Mouse (Mus musculus) lung, embryonic 15.5 days (tissue): ENCODE results near the gene Dram1. TPM values are rescaled to one million over a fixed set of nuclear protein-coding genes. Genes with fewer than 3 reads are reported as not detected.

Experiments
- ATAC-seq: fragments of 200-750 bp; cut with Nextera tagmentation; 2 replicates; pipeline ENCODE4 v1.8.0; 2017; ENCODE audit warnings: moderate number of reproducible peaks, borderline replicate concordance; ENCODE audit not compliant: low FRiP score, low TSS enrichment; ENCODE audit errors: extremely low read depth
- H3K27ac ChIP-seq: fragments of 300-500 bp; sonication (generic); 2 replicates; pipeline ENCODE4 v1.5.1; 2015; ENCODE audit warnings: moderate library complexity, mild to moderate bottlenecking, inconsistent platforms
- H3K27me3 ChIP-seq: fragments of 300-500 bp; sonication (generic); 2 replicates; pipeline ENCODE4 v1.6.1; 2015; ENCODE audit warnings: inconsistent platforms
- H3K36me3 ChIP-seq: fragments of 300-500 bp; sonication (generic); 2 replicates; pipeline ENCODE4 v1.6.1; 2015; ENCODE audit warnings: inconsistent platforms
- H3K4me1 ChIP-seq: fragments of 300-500 bp; sonication (generic); 2 replicates; pipeline ENCODE4 v1.6.1; 2015; ENCODE audit warnings: inconsistent platforms
- H3K4me2 ChIP-seq: fragments of 300-500 bp; sonication (generic); 2 replicates; pipeline ENCODE4 v1.6.1; 2015; ENCODE audit warnings: inconsistent platforms, mild to moderate bottlenecking, moderate library complexity
- H3K4me3 ChIP-seq: fragments of 300-500 bp; sonication (generic); 2 replicates; pipeline ENCODE4 v1.5.1; 2015; ENCODE audit warnings: mild to moderate bottlenecking, inconsistent platforms
- H3K9ac ChIP-seq: fragments of 300-500 bp; sonication (generic); 2 replicates; pipeline ENCODE4 v1.6.1; 2015; ENCODE audit warnings: inconsistent platforms
- H3K9me3 ChIP-seq: fragments of 300-500 bp; sonication (generic); 2 replicates; pipeline ENCODE4 v1.6.1; 2016; ENCODE audit warnings: inconsistent platforms
- WGBS: fragments of 180-500 bp; shearing (Covaris S2); methylation state at CpG from one replicate; pipeline ENCODE4 v1.1.7; 2015; 5-methylcytosine and 5-hydroxymethylcytosine counted together
- polyA plus RNA-seq: library from polyadenylated mRNA; unstranded; fragments of >200 nt; fragmentation: Nextera tagmentation; extraction: Ambion mirVana; gene quantifications from 2 replicates; pipeline ENCODE4 v1.2.1, GENCODE M21; 2015

Dram1 gene
- polyA plus RNA-seq, 1 experiment from 2014 or later: 81.0 TPM

GRCm38 (mm10) chr10:88341368-88341767 is 37.5 kb downstream of the Dram1 start:
- Histone ChIP-seq H3K9me3 (no peaks in the 10 kb centered on the region), H3K9ac (no peak overlapping the region), H3K36me3 (peaks cover 15% of the 10 kb centered on the region; the same call in 1 of the 2 replicates), H3K27ac (peak overlapping the region; percentile 69), H3K4me3 (no peak overlapping the region), H3K27me3 (no peaks in the 10 kb centered on the region), H3K4me1 (peaks cover 5% of the 10 kb centered on the region; the same call in 1 of the 2 replicates), H3K4me2 (no peak overlapping the region)
- 58% methylated on average over 6 of the region's 6 CpGs for WGBS
- ATAC-seq: no peak

GRCm38 (mm10) chr10:88340660-88341059 is 38.2 kb downstream of the Dram1 start:
- H3K27me3 ChIP-seq: no peaks in the 10 kb centered on the region
- peaks cover 5% of the 10 kb centered on the region; the same call in 1 of the 2 replicates for H3K4me1 ChIP-seq
- no peak overlapping the region for H3K9ac ChIP-seq
- no peak overlapping the region for H3K4me3 ChIP-seq
- peaks cover 15% of the 10 kb centered on the region; the same call in 1 of the 2 replicates for H3K36me3 ChIP-seq
- 74% methylated on average over 9 of the region's 9 CpGs for WGBS
- H3K9me3 ChIP-seq: no peaks in the 10 kb centered on the region
- no peak overlapping the region for H3K4me2 ChIP-seq
- peak overlapping the region; percentile 69; the same call in 1 of the 2 replicates for H3K27ac ChIP-seq
- ATAC-seq: no peak

GRCm38 (mm10) chr10:88330695-88331094 is 48.2 kb downstream of the Dram1 start:
- Histone ChIP-seq H3K4me2 (no peak overlapping the region), H3K27ac (no peak overlapping the region), H3K9ac (no peak overlapping the region), H3K4me1 (no peaks in the 10 kb centered on the region), H3K27me3 (0 out of 2 replicates have a peak, but pooled peaks cover 4% of the 10 kb centered on the region), H3K4me3 (no peak overlapping the region), H3K36me3 (no peaks in the 10 kb centered on the region), H3K9me3 (no peaks in the 10 kb centered on the region)
- 14% methylated on average over 5 of the region's 5 CpGs for WGBS
- no peak for ATAC-seq

GRCm38 (mm10) chr10:88328056-88328450 is 50.8 kb downstream of the Dram1 start:
- H3K4me2 ChIP-seq: no peak overlapping the region
- no peak overlapping the region for H3K9ac ChIP-seq
- no peak overlapping the region for H3K4me3 ChIP-seq
- no peaks in the 10 kb centered on the region for H3K4me1 ChIP-seq
- 43% methylated on average over 4 of the region's 4 CpGs for WGBS
- H3K36me3 ChIP-seq: 0 out of 2 replicates have a peak, but pooled peaks cover 5% of the 10 kb centered on the region
- H3K27ac ChIP-seq: no peak overlapping the region
- H3K27me3 ChIP-seq: 0 out of 2 replicates have a peak, but pooled peaks cover 4% of the 10 kb centered on the region
- no peaks in the 10 kb centered on the region for H3K9me3 ChIP-seq
- no peak for ATAC-seq

- peak; percentile 66; the same call in 1 of the 2 replicates for ATAC-seq
Measured at GRCm38 (mm10) chr10:88327160-88328055, 51.5 kb downstream of the Dram1 start.

GRCm38 (mm10) chr10:88321739-88322138 is 57.1 kb downstream of the Dram1 start:
- no peak for ATAC-seq
- H3K36me3 ChIP-seq: peaks cover 5% of the 10 kb centered on the region; the same call in 1 of the 2 replicates
- 86% methylated on average over 5 of the region's 5 CpGs for WGBS
- H3K4me1 ChIP-seq: peaks cover 13% of the 10 kb centered on the region; the same call in 1 of the 2 replicates
- H3K4me3 ChIP-seq: no peak overlapping the region
- H3K9me3 ChIP-seq: no peaks in the 10 kb centered on the region
- H3K4me2 ChIP-seq: no peak overlapping the region
- H3K9ac ChIP-seq: no peak overlapping the region
- H3K27me3 ChIP-seq: no peaks in the 10 kb centered on the region
- H3K27ac ChIP-seq: peak overlapping the region; percentile 73

More at GRCm38 (mm10) chr10:88327160-88328055, 51.5 kb downstream of the Dram1 start:
- Histone ChIP-seq H3K27me3 (0 out of 2 replicates have a peak, but pooled peaks cover 4% of the 10 kb centered on the region), H3K9me3 (no peaks in the 10 kb centered on the region), H3K4me2 (no peak overlapping the region), H3K4me3 (no peak overlapping the region), H3K9ac (no peak overlapping the region), H3K27ac (no peak overlapping the region), H3K4me1 (no peaks in the 10 kb centered on the region), H3K36me3 (0 out of 2 replicates have a peak, but pooled peaks cover 5% of the 10 kb centered on the region)
- 47% methylated on average over 11 of the region's 11 CpGs for WGBS

GRCm38 (mm10) chr10:88320714-88321416 is 58.0 kb downstream of the Dram1 start:
- Histone ChIP-seq H3K4me2 (peak overlapping the region; percentile 26), H3K4me3 (no peak overlapping the region), H3K4me1 (peaks cover 13% of the 10 kb centered on the region; the same call in 1 of the 2 replicates), H3K9ac (no peak overlapping the region), H3K27ac (peak overlapping the region; percentile 73), H3K27me3 (no peaks in the 10 kb centered on the region), H3K36me3 (peaks cover 5% of the 10 kb centered on the region; the same call in 1 of the 2 replicates), H3K9me3 (no peaks in the 10 kb centered on the region)
- 36% methylated on average over 12 of the region's 12 CpGs for WGBS
- peak; percentile 85 for ATAC-seq

GRCm38 (mm10) chr10:88318179-88318578 is 60.7 kb downstream of the Dram1 start:
- no peak overlapping the region for H3K9ac ChIP-seq

GRCm38 (mm10) chr10:88317151-88317550 is 61.7 kb downstream of the Dram1 start:
- no peaks in the 10 kb centered on the region for H3K27me3 ChIP-seq
- H3K27ac ChIP-seq: no peak overlapping the region
- H3K36me3 ChIP-seq: no peaks in the 10 kb centered on the region; the same call in 1 of the 2 replicates
- peaks cover 13% of the 10 kb centered on the region; the same call in 1 of the 2 replicates for H3K4me1 ChIP-seq
- no peak for ATAC-seq
- 76% methylated on average over 5 of the region's 5 CpGs for WGBS
- H3K4me3 ChIP-seq: no peak overlapping the region
- H3K4me2 ChIP-seq: no peak overlapping the region
- H3K9me3 ChIP-seq: no peaks in the 10 kb centered on the region
- no peak overlapping the region for H3K9ac ChIP-seq

More at GRCm38 (mm10) chr10:88318179-88318578, 60.7 kb downstream of the Dram1 start:
- H3K27me3 ChIP-seq: no peaks in the 10 kb centered on the region
- H3K36me3 ChIP-seq: no peaks in the 10 kb centered on the region; the same call in 1 of the 2 replicates
- H3K4me1 ChIP-seq: peaks cover 13% of the 10 kb centered on the region; the same call in 1 of the 2 replicates
- 72% methylated on average over 4 of the region's 4 CpGs for WGBS
- no peak overlapping the region for H3K27ac ChIP-seq
- H3K4me3 ChIP-seq: no peak overlapping the region
- H3K9me3 ChIP-seq: no peaks in the 10 kb centered on the region
- H3K4me2 ChIP-seq: no peak overlapping the region
- no peak for ATAC-seq

- no peak for ATAC-seq
- Histone ChIP-seq H3K9ac (no peak overlapping the region), H3K4me3 (no peak overlapping the region), H3K9me3 (no peaks in the 10 kb centered on the region), H3K4me1 (no peaks in the 10 kb centered on the region), H3K27me3 (no peaks in the 10 kb centered on the region), H3K36me3 (no peaks in the 10 kb centered on the region), H3K27ac (no peak overlapping the region), H3K4me2 (no peak overlapping the region)
- WGBS: 83% methylated on average over 5 of the region's 5 CpGs
Measured at GRCm38 (mm10) chr10:88314841-88315240, 64.0 kb downstream of the Dram1 start.

- Histone ChIP-seq H3K4me2 (no peak overlapping the region), H3K4me3 (no peak overlapping the region), H3K27ac (no peak overlapping the region), H3K9me3 (no peaks in the 10 kb centered on the region), H3K4me1 (no peaks in the 10 kb centered on the region), H3K9ac (no peak overlapping the region), H3K36me3 (no peaks in the 10 kb centered on the region), H3K27me3 (no peaks in the 10 kb centered on the region)
- ATAC-seq: no peak
- 55% methylated on average over 10 of the region's 10 CpGs for WGBS
Measured at GRCm38 (mm10) chr10:88309851-88310250, 69.0 kb downstream of the Dram1 start.
